35 mouse cellular contexts compared by ENCODE assay signal in the genomic region with DNA sequence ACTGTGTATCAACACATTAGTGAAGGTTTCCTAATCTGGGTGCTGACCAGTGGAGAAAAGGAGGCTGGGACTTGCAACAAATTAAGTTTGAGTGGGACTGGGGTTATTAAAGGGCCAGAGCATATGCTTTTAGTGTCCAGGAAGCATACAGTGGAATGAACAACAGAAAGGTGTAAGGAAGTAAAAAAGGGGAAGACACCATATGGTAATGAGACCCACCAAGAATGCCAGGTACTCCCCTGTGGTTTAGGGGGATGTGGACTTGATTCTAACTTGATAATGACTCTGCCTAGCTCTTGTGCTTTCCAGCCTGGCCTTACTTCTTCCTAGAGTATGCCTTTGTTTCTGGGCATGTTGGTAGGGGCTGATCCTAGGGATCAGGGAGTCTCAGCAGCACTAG. TPM values are rescaled to one million over a fixed set of nuclear protein-coding genes. Genes with fewer than 3 reads are reported as not detected.
"Had no signal": no experiment of that assay in that cellular context is flagged by ENCODE, and none has a peak within 500 bp of the region (broad histone marks: within the 10 kb centered on the region; RNA-seq: fewer than 3 reads in every experiment).

No protein-coding gene starts in this region.

- H3K4me3 ChIP-seq: gastrocnemius, adult 2 months; heart, embryonic 10.5 days; heart, embryonic 12.5 days; hindbrain, embryonic 10.5 days; hindbrain, embryonic 12.5 days; intestine, embryonic 15.5 days; layer of hippocampus, adult 2 months; limb, embryonic 13.5 days; limb, embryonic 15.5 days; liver, embryonic 12.5 days had no signal

- H3K9me3 ChIP-seq: heart, embryonic 10.5 days; heart, embryonic 12.5 days; hindbrain, embryonic 10.5 days; hindbrain, embryonic 12.5 days; intestine, embryonic 15.5 days; limb, embryonic 13.5 days; limb, embryonic 15.5 days; liver, embryonic 12.5 days had no signal

- H3K4me1 ChIP-seq: heart, embryonic 10.5 days; heart, embryonic 12.5 days; hindbrain, embryonic 10.5 days; limb, embryonic 13.5 days; limb, embryonic 15.5 days; liver, embryonic 12.5 days had no signal

- H3K9ac ChIP-seq: heart, embryonic 12.5 days; hindbrain, embryonic 12.5 days; hindbrain, embryonic 14.5 days; intestine, embryonic 15.5 days; limb, embryonic 13.5 days; limb, embryonic 15.5 days; liver, embryonic 12.5 days had no signal

- H3K4me2 ChIP-seq: heart, embryonic 12.5 days; hindbrain, embryonic 12.5 days; hindbrain, embryonic 14.5 days; intestine, embryonic 15.5 days; limb, embryonic 13.5 days; limb, embryonic 15.5 days; liver, embryonic 12.5 days had no signal

- H3K36me3 ChIP-seq: heart, embryonic 10.5 days; heart, embryonic 12.5 days; hindbrain, embryonic 10.5 days; hindbrain, embryonic 12.5 days; intestine, embryonic 15.5 days; limb, embryonic 13.5 days; limb, embryonic 15.5 days; liver, embryonic 12.5 days had no signal

- H3K27ac ChIP-seq: gastrocnemius, adult 2 months; heart, embryonic 10.5 days; hindbrain, embryonic 10.5 days; hindbrain, embryonic 12.5 days; hindbrain, embryonic 14.5 days; intestine, embryonic 15.5 days; layer of hippocampus, adult 2 months; limb, embryonic 13.5 days; limb, embryonic 15.5 days; liver, embryonic 12.5 days had no signal

- DNase-seq: gastrocnemius, adult 2 months; gastrocnemius, postnatal 10 days; gastrocnemius, postnatal 25 days; heart, adult 18-20 months; heart, postnatal 10 days; heart, postnatal 4 days; kidney, adult 18-20 months; kidney, adult 8-10 months; kidney, postnatal 10 days; kidney, postnatal 25 days; kidney, postnatal 4 days; left cerebral cortex, postnatal 4 days had no signal

- ATAC-seq: hindbrain, embryonic 16.5 days; inflammation-experienced regulatory T-cells, adult 6 months; intestine, embryonic 15.5 days; intestine, postnatal 0 days; liver, embryonic 12.5 days had no signal

RNA-seq across cellular contexts. Expression of gene Hoxc4, which starts 34.5 kb away (rescaled TPM):
- total RNA-seq: granulocyte monocyte progenitor cell, adult 5-6 weeks; heart, adult 8-10 months; heart, postnatal 25 days; layer of hippocampus, adult 2 months; layer of hippocampus, postnatal 10 days; layer of hippocampus, postnatal 25 days; left cerebral cortex, adult 18-20 months; left cerebral cortex, adult 8-10 months; left cerebral cortex, postnatal 10 days; left cerebral cortex, postnatal 25 days; left cerebral cortex, postnatal 4 days; liver, adult 2 months had no signal
- polyA plus RNA-seq: inflammation-experienced regulatory T-cells, adult 6 months; liver, adult 2 months had no signal

RNA-seq across cellular contexts. Expression of gene Hoxc6, which starts 55.2 kb away (rescaled TPM):
- total RNA-seq: granulocyte monocyte progenitor cell, adult 5-6 weeks; heart, postnatal 25 days; layer of hippocampus, adult 2 months; layer of hippocampus, postnatal 10 days; layer of hippocampus, postnatal 25 days; left cerebral cortex, adult 18-20 months; left cerebral cortex, adult 8-10 months; left cerebral cortex, postnatal 10 days; left cerebral cortex, postnatal 25 days; left cerebral cortex, postnatal 4 days; liver, adult 2 months had no signal
- polyA plus RNA-seq: hindbrain, embryonic 10.5 days; inflammation-experienced regulatory T-cells, adult 6 months; liver, adult 2 months had no signal
